Mouse (Mus musculus): ENCODE results near the gene 2900026A02Rik.

Gene 2900026A02Rik

GRCm38 (mm10) chr5:113174916-113175692 is 45.9 kb downstream of the 2900026A02Rik start:
- no peak for DNase-seq (ENCODE audit: low read depth, low spot score)

- peak; percentile 33 for DNase-seq (ENCODE audit: low read depth, low spot score)
These were observed 47.7 kb downstream of the 2900026A02Rik start for GRCm38 (mm10) chr5:113173318-113173717.

- DNase-seq (ENCODE audit: low read depth, low spot score): no peak
These were observed 49.0 kb downstream of the 2900026A02Rik start for GRCm38 (mm10) chr5:113171968-113172578.

GRCm38 (mm10) chr5:113170064-113170754 is 50.8 kb downstream of the 2900026A02Rik start:
- no peak for DNase-seq (ENCODE audit: low read depth, low spot score)

GRCm38 (mm10) chr5:113167733-113168132 is 53.3 kb downstream of the 2900026A02Rik start:
- no peak for DNase-seq (ENCODE audit: low read depth, low spot score)

- no peak for DNase-seq (ENCODE audit: low read depth, low spot score)
These were observed 55.6 kb downstream of the 2900026A02Rik start for GRCm38 (mm10) chr5:113165481-113165880.

GRCm38 (mm10) chr5:113164873-113165441 is 56.1 kb downstream of the 2900026A02Rik start:
- peak; percentile 70 for DNase-seq (ENCODE audit: low read depth, low spot score)

- DNase-seq (ENCODE audit: low read depth, low spot score): peak; percentile 27
These were observed 56.6 kb downstream of the 2900026A02Rik start for GRCm38 (mm10) chr5:113164448-113164847.

- no peak for DNase-seq (ENCODE audit: low read depth, low spot score)
These were observed 57.9 kb downstream of the 2900026A02Rik start for GRCm38 (mm10) chr5:113163116-113163515.

- DNase-seq (ENCODE audit: low read depth, low spot score): no peak
These were observed 58.3 kb downstream of the 2900026A02Rik start for GRCm38 (mm10) chr5:113162699-113163098.

- DNase-seq (ENCODE audit: low read depth, low spot score): no peak
These were observed 59.5 kb downstream of the 2900026A02Rik start for GRCm38 (mm10) chr5:113161576-113161975.

GRCm38 (mm10) chr5:113160320-113160719 is 60.7 kb downstream of the 2900026A02Rik start:
- no peak for DNase-seq (ENCODE audit: low read depth, low spot score)

- DNase-seq (ENCODE audit: low read depth, low spot score): no peak
These were observed 62.2 kb downstream of the 2900026A02Rik start for GRCm38 (mm10) chr5:113158759-113159355.

GRCm38 (mm10) chr5:113157588-113157987 is 63.4 kb downstream of the 2900026A02Rik start:
- no peak for DNase-seq (ENCODE audit: low read depth, low spot score)

GRCm38 (mm10) chr5:113157006-113157405 is 64.0 kb downstream of the 2900026A02Rik start:
- no peak for DNase-seq (ENCODE audit: low read depth, low spot score)

- DNase-seq (ENCODE audit: low read depth, low spot score): peak; percentile 28
These were observed 65.9 kb downstream of the 2900026A02Rik start for GRCm38 (mm10) chr5:113155133-113155532.

- no peak for DNase-seq (ENCODE audit: low read depth, low spot score)
These were observed 66.6 kb downstream of the 2900026A02Rik start for GRCm38 (mm10) chr5:113154441-113154840.

- no peak for DNase-seq (ENCODE audit: low read depth, low spot score)
These were observed 67.6 kb downstream of the 2900026A02Rik start for GRCm38 (mm10) chr5:113153508-113153830.

- no peak for DNase-seq (ENCODE audit: low read depth, low spot score)
These were observed 68.2 kb downstream of the 2900026A02Rik start for GRCm38 (mm10) chr5:113152663-113153507.

- no peak for DNase-seq (ENCODE audit: low read depth, low spot score)
These were observed 69.4 kb downstream of the 2900026A02Rik start for GRCm38 (mm10) chr5:113151554-113152103.

Data from c-Kit-negative CD71-positive TER-119-positive erythroid progenitor cells, embryonic 14.5 days (primary cell).